Mouse (Mus musculus): Measurements from ENCODE around the gene Il17c.
A peak's percentile ranks its signal among the peaks of the same experiment; 100 is the strongest.

The Il17c gene

DNA sequence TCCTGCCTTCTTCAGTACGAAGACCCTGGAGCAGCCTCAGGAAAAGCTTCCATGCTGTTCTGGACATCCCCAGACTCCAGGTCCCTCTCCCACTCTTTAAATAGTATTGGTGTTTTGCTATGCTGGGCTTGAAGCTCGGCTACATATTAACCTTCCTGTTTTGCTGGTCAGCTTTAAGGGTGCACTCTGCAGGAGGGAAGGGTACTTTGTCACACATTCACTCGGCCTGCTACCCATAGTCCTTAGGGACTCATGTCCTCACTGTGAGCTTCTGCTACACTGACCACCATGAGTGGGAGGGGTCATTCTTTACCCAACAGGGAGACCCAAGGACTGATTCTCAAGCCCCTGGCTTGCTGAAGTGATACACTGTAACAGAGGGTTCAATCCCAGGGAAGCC, 8.8 kb downstream of the Il17c start:
- DNase-seq (ENCODE audit: low spot score in 2 of 2) = no peak

DNA sequence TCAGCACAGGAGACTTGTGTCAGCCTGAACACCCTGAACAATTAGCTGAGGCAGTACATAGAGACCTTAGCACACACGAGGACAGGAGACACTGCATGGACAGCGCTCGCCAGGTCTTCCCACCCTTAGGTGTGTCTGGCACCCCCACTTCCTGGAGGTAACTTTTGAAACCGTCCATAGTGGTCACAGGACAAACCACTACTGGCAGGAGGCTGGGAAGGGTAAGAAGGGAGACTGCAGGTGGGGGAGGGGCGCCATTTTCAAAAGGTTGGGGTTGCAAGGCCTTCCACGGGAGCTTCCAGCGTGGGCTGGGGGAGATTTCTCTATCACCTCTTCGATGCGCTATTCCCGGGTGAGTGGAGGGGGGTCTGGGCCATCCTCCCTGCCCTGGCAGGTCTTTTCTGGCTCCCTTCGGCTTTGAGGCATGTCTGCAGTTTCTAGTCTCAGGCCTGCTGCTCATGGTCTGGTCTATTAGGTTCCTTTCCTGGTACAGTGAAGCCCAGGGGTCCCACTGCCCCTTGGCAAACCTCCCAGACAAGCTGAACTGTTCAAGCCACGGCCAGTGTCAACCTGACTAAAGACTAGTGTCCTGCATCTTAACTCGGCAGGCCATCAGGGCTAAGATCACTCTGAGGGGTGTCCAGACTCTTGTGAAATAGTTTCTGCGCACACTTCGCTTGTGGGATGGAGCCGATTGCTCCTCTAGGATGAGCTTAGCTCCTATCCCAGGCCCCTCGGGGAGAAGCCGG, 10.0 kb downstream of the Il17c start:
- peak; percentile 35 to 51 for DNase-seq (ENCODE audit: low spot score in 2 of 2)

DNA sequence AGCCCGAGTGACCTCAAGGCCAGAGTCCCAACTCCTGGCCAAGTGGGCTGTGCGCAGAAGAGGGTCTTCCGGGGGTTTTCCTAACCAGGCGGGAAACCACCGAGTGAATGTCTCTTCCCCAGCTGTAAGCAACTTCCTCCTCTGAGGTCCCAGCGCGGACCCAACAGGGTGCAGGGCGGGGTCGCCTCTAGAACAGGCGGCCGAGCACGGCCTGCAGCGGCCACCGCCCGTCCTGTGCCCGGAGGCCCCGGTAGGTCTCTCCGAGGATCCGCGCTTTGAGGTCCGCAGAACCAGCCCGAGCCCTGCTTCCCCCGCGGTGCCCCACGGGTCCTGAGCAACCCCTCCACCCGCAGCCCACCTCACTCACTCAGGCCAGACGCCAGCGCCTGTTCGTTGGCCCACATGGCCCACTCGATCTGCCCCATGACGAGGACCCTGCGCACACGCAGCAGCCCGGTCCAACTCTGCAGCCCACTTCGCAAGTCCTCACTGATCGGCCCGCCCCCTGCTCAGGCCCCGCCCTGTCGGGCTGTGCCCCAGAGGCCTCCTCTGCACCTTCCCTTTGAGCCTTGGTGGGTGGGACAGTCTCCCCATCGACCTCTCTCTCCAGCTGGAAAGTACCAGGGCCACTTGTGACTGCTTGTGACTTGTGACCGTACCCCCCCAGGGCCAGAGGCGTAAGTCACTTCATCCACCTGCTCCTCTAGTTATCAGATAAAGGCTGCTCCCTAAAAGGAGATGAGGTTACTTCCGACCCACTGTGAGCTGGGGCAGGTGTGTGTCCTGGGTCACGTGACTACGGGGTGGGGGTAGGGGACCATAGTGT, 10.8 kb downstream of the Il17c start, which contains the start of gene Cyba:
TSS of gene Cyba (minus strand) at position 488 of the 826 bp plus-strand sequence.
- peak; percentile 80 to 84 for DNase-seq (ENCODE audit: low spot score in 2 of 2)

DNA sequence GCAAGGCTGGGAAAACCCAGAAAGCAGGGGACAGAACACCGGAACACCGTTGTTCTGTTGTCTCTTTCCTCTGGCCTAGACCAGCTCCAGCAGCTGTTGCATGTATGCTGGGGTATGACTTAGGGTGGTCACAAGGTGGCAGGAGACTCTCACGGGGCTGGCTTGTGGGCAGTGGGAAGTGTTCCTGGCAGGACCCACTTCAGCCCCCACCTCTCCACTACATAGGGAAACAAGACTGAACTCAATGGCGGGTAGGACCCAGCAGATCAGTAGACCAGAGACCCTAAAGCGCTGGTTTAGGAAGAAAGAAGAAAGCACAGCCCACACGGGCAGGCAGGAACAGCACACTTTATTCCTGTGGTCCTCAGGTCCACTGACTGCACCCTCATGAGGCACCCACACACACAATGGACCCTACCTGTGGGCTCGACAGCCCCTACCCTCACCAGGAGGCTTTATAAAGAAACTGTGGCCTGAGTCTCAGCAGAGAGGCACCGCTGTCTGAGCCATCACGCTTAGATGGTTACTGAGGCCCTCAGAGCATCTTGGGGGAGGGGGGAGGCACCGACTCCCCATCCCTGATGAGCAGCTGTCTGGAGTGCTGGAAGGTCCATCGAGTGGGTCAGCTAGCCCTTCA, 11.6 kb downstream of the Il17c start:
- DNase-seq (ENCODE audit: low spot score in 2 of 2) = no peak

DNA sequence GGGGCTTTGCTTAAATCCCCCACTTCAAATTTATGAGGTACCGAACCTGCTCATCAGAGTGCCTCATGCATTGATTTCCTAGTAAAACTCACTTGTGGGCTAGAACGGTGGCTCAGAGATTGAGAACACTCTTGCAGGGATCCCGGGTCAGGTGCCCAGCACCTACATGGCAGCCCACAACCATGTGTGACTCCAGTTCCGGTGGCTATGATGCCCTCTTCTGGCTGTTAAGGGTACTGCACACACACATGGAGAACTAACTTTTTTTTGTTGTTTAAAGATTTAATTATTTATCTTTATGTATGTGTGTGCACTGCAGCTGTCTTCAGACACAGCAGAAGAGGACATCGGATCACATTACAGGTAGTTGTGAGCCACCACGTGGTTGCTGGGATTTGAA, 13.6 kb downstream of the Il17c start:
- no peak for DNase-seq (ENCODE audit: low spot score in 2 of 2)

DNA sequence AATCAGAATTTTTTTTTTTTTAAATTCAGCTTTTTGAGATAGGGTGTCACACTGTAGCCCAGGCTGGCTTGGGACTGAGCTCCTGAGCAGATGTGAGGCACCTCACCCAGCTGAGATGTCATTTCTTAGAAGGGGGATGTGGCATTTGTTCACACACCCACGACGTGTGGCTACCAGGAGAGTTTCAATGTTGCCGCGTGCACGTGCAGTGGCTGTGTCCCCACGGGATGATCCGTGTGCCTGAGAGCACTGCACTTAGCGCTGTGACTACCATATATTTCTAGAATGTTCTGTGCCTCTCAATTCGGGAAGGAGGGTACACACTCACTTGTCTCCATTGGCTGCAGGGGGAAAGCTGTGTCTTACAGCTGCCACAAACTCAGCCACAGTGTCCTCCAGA, 14.3 kb downstream of the Il17c start:
- DNase-seq (ENCODE audit: low spot score in 2 of 2) = no peak

DNA sequence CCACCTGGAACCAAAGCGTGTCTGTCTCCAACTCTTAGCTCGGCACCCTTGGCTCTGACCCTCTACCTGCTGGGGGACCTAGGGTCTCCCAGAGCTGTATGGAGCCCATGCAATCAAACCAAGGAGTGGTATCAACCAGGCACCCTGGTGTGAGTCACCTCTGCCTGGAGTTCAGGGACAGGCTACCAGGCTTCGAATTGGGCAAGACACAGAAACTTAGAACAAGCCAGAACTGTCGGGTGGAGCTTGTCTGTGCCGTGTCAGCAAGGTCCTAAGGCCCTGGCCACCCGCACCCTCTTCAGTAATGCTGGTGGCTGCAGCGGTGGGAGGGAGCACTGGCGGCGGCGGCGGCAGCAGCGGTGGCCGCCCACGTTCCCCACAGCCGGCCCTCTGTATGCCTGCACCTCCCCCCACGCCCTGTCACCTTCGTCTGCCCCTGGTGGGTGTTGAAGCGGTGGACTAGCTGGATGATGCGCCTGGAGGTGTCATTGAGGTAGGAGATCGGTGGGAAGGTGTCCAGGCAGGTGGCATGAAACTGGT, 14.8 kb downstream of the Il17c start:
- DNase-seq (ENCODE audit: low spot score in 2 of 2) = no peak

DNA sequence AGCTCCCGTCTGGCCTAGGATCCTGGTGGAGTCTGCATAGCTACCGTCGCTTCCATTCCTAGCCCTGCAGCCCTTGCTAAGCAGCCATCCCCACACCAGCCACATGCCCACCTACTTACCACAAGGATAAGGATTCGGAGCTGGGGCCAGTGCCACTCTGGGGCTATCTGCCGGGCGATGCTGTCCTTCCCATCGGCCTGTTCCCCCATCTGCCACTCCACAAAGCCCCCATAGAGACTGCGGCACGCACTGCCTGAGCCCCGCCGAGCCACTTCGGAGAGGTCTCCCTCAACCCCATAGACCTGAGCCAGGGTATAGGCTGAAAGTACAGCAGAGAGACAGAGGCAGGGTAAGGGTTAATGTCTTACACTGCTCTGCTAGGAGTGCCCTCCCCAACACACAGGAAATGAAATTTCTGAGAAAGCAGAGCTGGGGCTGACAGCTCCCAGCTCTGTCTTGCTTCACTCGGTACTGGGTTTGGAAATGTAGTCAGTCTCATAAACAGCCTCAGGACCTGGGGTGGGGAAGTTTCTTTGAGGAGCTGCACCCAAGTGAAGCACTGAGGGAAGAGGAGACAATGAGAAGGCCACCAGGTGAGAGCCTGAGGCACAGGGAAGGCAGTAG, 16.0 kb downstream of the Il17c start:
- DNase-seq (ENCODE audit: low spot score in 2 of 2) = peak in 1 of 2 experiments; percentile 35

DNA sequence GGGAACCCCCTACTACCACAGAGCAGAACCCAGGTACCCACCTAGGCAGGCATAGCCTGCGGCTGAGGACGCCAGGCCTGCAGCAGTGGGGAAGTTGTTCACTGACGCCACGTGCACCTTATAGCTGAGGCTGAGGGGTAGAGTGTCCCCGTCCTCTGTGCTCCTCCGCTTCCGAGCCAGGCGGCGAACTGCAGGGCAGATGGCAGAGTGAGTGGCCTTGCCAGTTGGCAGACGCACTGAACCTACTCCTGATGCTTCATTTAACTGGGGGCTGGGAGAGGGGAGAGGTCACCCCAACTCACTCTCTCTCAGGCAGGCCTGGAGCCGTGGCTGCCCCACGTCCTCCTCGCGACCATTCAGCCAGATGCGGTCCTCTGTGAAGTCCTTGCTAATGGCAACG, 17.5 kb downstream of the Il17c start:
- DNase-seq (ENCODE audit: low spot score in 2 of 2) = no peak

DNA sequence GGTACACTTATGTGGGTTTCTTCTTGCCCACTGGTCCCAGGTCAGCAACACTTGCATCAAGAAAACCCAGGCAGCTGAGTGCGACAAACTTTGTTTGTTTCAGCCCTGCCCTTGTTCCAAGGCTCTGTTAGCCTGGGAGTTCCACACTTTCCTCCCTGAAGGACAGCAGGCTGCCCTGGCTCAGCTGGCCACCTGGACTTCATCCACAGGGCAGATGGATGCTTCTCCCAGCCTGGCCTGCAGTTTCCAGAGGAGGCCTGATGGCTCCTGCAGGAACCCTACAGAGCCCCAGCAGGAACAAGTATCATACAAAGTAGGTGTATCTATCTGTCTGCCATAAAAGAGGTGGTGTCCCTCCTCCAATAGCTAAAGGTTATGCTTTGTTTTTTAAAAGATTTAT, 19.5 kb downstream of the Il17c start:
- no peak for DNase-seq (ENCODE audit: low spot score in 2 of 2)

DNA sequence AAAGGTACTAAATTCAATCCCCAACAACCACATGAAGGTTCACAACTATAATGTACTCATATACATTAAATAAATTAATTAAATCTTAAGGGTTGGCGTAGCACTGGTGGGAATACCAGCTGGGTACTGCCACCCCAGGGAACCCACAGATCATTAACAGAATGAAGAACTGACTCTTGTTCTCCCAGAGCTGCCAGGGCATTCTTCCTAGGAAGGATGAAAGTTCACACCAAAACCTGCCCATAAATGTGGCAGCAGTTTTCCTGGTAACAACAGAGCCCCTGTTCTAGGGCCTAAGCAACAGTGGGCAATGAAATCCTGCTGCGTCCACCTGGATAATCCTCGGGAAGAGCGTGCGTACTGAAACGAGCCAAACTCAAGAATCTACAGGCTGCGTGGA, 20.5 kb downstream of the Il17c start:
- no peak for DNase-seq (ENCODE audit: low spot score in 2 of 2)

DNA sequence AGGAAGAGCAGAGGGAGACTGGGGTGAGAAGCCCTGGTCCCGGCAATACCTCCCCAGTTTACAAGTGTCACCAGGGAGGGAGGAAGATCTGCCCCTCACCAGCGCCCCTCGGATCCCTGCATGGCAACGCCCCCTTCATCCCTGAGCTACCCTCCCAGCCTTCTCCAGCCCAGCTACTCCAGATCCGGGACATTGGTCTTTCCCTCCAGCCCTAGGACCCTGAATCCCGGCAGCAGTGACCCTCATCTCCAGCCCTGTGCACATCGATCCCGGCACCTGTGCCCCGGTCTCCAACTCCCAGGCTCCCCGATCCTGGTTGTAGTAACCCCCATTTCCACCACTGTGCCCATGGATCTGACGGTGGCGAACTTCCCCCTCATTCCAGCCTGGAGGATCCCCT, 21.0 kb downstream of the Il17c start:
- no peak for DNase-seq (ENCODE audit: low spot score in 2 of 2)

DNA sequence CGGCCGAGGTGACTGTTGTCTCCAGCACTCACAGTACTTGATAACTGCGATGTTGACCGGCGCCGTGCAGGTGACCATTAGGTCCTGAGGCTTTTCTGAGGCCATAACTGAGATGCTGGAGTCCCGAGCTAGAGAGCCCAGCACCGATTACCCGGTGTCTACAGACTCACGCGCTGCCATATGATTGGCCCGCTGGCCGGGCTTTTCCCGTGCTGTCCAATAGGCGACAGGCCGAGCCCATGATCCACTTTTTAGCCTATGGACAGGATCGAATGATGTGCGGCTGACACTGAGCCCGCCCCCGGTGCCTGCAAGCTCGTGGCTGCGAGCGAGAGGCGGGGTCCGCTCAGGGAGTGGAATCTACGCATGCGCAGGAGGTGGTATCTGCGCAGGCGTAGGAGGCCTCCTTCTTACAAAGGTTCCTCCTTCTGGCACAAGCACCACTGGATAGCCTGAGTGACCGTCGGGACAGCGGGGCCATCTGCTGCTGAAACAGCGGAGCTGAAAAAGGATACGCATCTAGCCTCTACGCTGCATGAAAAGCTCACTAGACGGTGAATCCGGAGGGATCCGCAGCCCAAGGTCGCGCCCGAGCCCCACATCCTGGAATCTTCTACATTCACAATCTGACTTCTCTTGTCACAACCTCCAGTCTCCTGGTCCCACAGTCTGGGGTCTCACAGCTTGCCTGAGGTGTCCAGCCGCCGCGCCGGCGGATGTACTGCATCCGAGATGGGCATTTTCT, 21.6 kb downstream of the Il17c start, which contains the start of gene Mvd:
TSS of gene Mvd (minus strand) at position 161 of the 745 bp plus-strand sequence.
- DNase-seq (ENCODE audit: low spot score in 2 of 2) = peak; percentile 98

DNA sequence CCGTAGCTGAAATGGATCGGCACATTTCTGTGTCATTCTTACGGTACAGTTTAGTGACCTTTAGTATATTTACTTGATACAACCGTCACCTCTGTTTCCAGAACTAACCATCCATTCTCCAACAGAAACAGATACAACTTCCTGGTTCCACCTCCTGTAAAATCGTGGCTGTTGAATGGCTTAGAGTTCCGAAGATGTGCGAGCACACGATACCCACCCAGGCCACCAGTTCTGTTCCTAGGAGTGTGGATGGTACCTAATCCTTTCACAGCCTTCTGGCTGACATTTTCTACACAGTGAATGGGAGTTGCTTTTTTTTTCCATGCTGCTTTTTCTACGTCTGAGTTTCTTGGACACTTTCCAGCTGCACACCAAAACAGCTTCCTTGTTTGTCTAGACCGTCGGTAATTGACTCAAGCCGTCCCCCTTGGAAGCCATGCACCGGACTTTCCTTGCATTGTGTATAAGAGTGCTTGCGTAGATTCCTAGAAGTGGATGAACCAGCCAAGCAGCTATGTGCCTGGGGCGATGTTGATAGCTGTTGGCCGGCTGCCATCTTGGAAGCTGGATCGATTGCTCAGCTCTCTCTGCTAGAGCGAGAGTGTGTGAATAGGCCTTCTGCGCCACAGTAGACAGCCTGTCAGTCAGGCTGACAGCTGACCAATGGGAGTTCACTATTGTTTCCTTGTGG, 22.4 kb downstream of the Il17c start:
- no peak for DNase-seq (ENCODE audit: low spot score in 2 of 2)

DNA sequence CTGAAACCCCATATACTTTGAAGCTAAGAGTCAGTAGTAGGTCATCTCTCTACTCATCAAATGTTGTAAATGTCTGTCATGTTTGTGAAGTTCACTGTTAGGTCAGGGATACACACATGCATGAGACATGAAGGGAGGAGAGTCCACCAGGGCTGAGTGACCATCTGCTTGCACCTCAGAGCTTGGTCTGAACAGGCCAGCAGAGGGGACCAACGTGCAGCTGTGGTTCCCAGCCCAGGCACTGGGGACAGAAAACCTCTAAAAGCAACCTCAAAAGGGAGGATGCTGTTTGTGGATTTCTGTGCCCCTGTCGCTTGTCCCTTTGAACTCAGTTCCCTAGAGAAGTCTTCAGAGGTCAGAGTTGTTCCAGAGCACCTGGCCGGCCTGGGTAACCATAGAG, 23.4 kb downstream of the Il17c start:
- DNase-seq (ENCODE audit: low spot score in 2 of 2) = no peak

DNA sequence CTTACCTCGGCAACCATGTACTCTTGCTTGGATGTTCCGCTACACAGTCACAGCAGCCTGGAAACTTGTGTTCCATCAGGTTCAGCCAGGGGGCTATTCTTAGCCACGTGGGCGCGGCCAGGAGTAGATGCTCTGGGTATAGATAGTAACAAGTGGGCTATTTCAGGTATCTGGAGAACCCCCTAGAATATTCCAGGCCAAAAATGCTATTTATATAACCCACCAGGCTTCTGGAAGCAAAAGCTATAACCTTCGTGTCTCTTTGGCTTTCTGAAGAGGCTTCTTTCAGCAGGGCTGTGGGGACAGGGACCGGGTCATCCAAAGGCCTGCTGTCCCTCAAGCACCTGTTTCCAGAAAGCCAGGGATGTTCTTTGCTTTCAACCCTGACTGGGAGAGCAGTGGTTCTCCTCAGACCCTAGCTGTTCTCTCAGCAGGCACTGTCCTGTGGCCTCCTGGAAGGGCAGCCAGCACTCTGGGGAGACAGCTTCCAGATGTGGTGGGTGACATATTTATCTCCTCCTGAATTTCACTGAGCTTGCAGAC, 29.4 kb downstream of the Il17c start:
- DNase-seq (ENCODE audit: low spot score in 2 of 2) = no peak

DNA sequence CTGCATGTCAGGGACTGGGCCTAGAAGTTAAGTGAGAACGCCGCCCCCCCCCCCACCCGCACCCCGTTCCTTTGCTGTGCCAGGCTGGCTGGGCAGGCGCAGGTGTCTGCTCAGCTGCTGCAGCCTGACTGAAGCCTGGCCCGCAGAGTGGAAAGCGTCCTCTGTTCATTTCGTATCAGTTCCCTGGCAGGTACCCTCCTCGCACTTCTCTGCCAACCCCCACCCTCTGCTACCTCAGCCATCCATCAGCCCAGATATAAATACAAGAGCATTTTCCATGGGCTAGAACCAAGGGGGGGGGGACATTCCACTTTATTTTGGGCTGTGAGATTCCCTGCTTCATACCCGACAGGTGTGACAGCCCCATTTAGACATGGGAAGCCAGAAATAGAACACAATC, 30.3 kb downstream of the Il17c start:
- DNase-seq (ENCODE audit: low spot score in 2 of 2) = no peak

DNA sequence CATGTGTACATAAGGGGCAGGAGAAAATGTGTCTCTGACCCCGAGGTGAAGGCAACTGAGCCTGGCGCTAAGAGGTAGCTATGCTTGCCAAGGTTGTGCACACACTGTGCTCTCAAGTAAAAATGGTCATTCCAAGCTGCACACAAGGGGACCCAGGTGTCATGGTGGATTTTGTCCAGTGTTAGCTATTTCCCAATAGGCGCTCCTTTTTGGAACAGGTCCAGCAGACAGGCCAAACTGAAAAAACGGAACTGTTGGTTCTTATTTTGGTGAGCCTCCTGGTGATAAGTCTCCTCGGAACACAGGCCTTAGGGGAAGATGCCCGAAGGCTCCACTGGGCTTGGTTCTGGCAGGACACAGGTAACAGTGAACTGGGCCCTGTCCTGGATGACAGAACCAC, 32.6 kb downstream of the Il17c start:
- DNase-seq (ENCODE audit: low spot score in 2 of 2) = no peak

DNA sequence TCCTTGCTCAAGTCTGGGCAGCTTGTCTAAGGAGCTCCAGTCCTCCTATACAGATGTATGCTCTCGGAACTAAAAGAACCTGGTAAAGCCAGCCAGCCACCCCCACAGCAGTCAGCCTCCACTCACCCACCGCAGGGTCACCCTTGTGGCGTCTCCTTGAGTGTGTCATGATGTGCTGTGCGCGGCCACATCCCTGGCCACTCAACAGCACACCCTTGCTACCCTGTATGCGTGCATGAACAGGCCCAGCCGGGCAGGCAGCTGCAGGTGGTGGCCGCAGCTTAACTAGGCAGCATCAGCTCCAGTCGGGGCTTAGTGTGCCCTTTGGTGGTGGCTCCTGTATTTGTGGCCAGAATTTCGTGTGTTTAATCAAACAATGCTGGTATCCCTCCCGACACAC, 35.4 kb downstream of the Il17c start:
- no peak for DNase-seq (ENCODE audit: low spot score in 2 of 2)

DNA sequence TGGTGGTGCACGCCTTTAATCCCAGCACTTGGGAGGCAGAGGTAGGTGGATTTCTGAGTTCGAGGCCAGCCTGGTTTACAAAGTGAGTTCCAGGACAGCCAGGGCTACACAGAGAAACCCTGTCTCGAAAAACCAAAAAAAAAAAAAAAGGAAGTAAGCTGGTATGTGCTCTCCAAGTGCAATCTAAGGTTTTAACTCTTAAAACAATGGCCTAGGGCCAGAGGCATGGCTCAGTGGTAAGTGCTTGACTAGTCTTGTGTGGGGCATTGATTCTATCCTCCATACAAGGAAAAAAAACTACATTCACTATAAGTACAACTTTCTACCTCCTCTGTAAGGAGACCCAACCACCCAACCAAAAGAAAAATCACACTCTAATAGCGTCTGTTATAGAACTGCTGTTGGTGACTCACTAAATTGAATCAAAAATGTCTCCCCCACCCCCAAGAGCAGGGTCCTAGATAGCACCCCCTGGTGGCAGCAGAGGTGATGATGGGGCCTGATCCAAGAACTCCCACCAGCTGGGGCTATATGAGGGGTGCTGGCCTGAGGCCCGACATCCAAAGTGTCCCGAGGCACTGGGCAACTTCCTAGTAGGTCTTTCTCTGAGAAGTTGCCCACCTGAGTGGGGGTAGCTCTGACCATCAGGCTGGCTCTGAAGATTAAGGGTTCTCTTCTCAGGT, 37.5 kb downstream of the Il17c start:
- peak; percentile 69 to 88 for DNase-seq (ENCODE audit: low spot score in 2 of 2)
